Mouse (Mus musculus) hindbrain, embryonic 10.5 days (tissue): ENCODE data around the gene Galntl6. TPM values are rescaled to one million over a fixed set of nuclear protein-coding genes. Genes with fewer than 3 reads are reported as not detected.

Source experiments
- DNase-seq: peaks from one replicate; pipeline ENCODE4 v3.0.0-alpha.2; 2017; ENCODE audit warnings: low spot score
- H3K27ac ChIP-seq: fragments of 300-500 bp; sonication (generic); 2 replicates; pipeline ENCODE4 v1.5.1; 2016; ENCODE audit warnings: mild to moderate bottlenecking, moderate library complexity
- H3K27me3 ChIP-seq: fragments of 300-500 bp; sonication (generic); 2 replicates; pipeline ENCODE4 v1.6.1; 2016; ENCODE audit warnings: mild to moderate bottlenecking; ENCODE audit not compliant: poor library complexity, insufficient read depth, severe bottlenecking
- H3K36me3 ChIP-seq: fragments of 300-500 bp; sonication (generic); 2 replicates; pipeline ENCODE4 v1.6.1; 2016; ENCODE audit warnings: mild to moderate bottlenecking, moderate library complexity
- H3K4me1 ChIP-seq: fragments of 300-500 bp; sonication (generic); replicated peaks from 2 replicates; pipeline ENCODE4 v1.6.1; 2016; ENCODE audit warnings: mild to moderate bottlenecking
- H3K4me3 ChIP-seq: fragments of 300-500 bp; sonication (generic); 2 replicates; pipeline ENCODE4 v1.5.1; 2016; ENCODE audit warnings: mild to moderate bottlenecking, moderate library complexity
- H3K9me3 ChIP-seq: fragments of 300-500 bp; sonication (generic); 2 replicates; pipeline ENCODE4 v1.6.1; 2016; ENCODE audit warnings: mild to moderate bottlenecking, moderate library complexity
- WGBS: fragments of 180-500 bp; shearing (Covaris S2); methylation state at CpG from one replicate; pipeline ENCODE4 v1.1.7; 2016; 5-methylcytosine and 5-hydroxymethylcytosine counted together
- polyA plus RNA-seq: library from polyadenylated mRNA; unstranded; fragments of >200 nt; fragmentation: Nextera tagmentation; extraction: Ambion mirVana; gene quantifications from 2 replicates; pipeline ENCODE4 v1.2.1, GENCODE M21; 2016

Gene Galntl6
- polyA plus RNA-seq, 1 experiment from 2014 or later: 1.3 TPM

DNA sequence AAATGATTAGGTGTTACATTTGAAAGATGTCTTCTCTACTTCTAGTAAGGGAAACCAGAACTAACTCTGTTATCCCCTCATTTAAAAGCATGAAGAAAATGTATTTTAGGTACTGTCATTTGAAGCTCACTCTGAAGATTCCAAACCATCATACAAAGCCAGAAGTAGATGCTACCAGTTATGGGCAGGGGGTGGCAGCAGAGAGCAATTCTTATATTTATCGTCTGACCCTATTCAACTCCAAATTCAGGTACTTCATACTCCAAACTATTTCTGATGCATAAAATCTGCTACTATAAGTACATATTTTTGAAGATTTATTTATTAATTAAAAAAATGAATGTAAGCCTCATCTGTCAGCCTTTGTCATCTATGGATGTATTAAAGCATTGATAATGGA, 765.5 kb downstream of the Galntl6 start:
- no peaks in the 10 kb centered on the region for H3K4me1 ChIP-seq
- H3K27me3 ChIP-seq: no peaks in the 10 kb centered on the region
- H3K36me3 ChIP-seq: no peaks in the 10 kb centered on the region
- peak; percentile 12 for DNase-seq
- no peak overlapping the region for H3K4me3 ChIP-seq
- no peak overlapping the region for H3K27ac ChIP-seq
- WGBS: 37% methylated on average over 1 of the region's 1 CpGs
- no peaks in the 10 kb centered on the region for H3K9me3 ChIP-seq

- Histone ChIP-seq H3K4me1 (no peaks in the 10 kb centered on the region), H3K27ac (no peak overlapping the region), H3K36me3 (no peaks in the 10 kb centered on the region), H3K27me3 (no peaks in the 10 kb centered on the region), H3K4me3 (no peak overlapping the region), H3K9me3 (no peaks in the 10 kb centered on the region)
- WGBS: 85% methylated on average over 4 of the region's 4 CpGs
- no peak for DNase-seq
Observed at GRCm38 (mm10) chr8:58086733-58087132, 825.7 kb downstream of the Galntl6 start.

DNA sequence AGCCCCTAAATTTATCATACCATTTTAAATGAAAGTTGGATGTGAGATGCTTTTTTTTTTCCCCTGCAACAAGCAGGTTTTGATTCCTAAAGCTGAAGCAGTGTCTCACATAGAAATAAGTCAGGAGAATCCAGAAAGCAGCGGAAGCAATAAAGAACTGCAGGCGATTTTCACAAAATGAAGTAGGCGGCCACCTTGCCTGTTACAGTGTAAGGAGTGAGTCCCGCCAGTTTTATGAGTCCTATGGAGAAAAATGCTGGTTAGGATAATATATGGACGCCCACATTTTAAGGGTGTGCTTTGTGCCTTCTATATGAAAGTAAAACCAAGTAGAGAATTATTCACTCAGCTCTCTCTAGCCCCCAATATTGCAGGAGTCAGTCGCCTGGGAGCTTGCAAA, 827.5 kb downstream of the Galntl6 start:
- Histone ChIP-seq H3K4me3 (no peak overlapping the region), H3K9me3 (no peaks in the 10 kb centered on the region), H3K36me3 (no peaks in the 10 kb centered on the region), H3K27me3 (no peaks in the 10 kb centered on the region), H3K27ac (no peak overlapping the region), H3K4me1 (no peaks in the 10 kb centered on the region)
- DNase-seq: no peak
- 90% methylated on average over 6 of the region's 6 CpGs for WGBS

DNA sequence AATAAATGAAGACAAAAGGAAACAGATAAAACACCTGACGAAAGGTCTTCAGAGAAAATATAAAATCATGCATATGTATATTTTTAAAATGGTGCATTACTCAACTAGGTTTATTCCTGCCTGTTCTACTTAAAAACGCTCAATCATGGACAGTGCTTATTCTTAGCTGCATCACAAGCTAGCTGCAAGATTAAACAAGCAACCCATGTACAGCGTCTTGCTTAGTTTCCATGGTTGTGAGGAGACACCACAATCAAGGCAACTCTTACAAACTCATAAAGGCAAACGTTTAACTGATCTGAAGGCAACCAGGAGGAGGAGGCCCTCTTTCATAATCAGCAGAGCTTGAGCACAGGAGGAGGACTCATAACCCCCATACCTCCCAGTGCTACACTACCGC, 830.7 kb downstream of the Galntl6 start:
- Histone ChIP-seq H3K9me3 (no peaks in the 10 kb centered on the region), H3K27ac (no peak overlapping the region), H3K27me3 (no peaks in the 10 kb centered on the region), H3K4me1 (no peaks in the 10 kb centered on the region), H3K4me3 (no peak overlapping the region), H3K36me3 (no peaks in the 10 kb centered on the region)
- DNase-seq: no peak
- 83% methylated on average over 5 of the region's 5 CpGs for WGBS

DNA sequence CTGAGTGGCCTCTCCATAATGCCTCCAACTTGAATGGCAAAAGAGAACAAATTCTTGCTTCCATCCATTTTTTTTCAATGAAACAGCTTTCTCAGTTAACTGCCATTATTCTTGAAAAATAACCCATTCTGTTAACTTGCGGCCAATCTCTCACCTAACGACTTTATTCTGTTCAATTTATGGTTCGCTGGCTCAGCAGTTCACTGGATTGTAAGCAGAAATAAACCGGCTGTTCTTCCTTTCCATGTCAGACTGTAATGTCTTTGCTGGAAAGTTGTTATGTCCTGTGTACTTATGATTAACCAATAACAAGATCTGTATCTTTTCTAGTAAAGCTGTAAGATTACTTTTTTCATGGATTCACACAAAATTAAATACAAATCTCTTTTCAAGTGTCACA, 837.8 kb downstream of the Galntl6 start:
- H3K27ac ChIP-seq: no peak overlapping the region
- DNase-seq: no peak
- no peaks in the 10 kb centered on the region for H3K4me1 ChIP-seq
- H3K4me3 ChIP-seq: no peak overlapping the region
- H3K27me3 ChIP-seq: no peaks in the 10 kb centered on the region
- H3K36me3 ChIP-seq: no peaks in the 10 kb centered on the region
- WGBS: 87% methylated on average over 4 of the region's 4 CpGs
- no peaks in the 10 kb centered on the region for H3K9me3 ChIP-seq

GRCm38 (mm10) chr8:58073733-58074132, 838.7 kb downstream of the Galntl6 start:
- Histone ChIP-seq H3K36me3 (no peaks in the 10 kb centered on the region), H3K27ac (no peak overlapping the region)

GRCm38 (mm10) chr8:58032271-58032670, 880.2 kb downstream of the Galntl6 start:
- Histone ChIP-seq H3K36me3 (no peaks in the 10 kb centered on the region), H3K9me3 (no peaks in the 10 kb centered on the region), H3K27ac (no peak overlapping the region), H3K4me1 (no peaks in the 10 kb centered on the region), H3K27me3 (no peaks in the 10 kb centered on the region), H3K4me3 (no peak overlapping the region)
- DNase-seq: no peak
- WGBS: 85% methylated on average over 3 of the region's 3 CpGs

More at GRCm38 (mm10) chr8:58073733-58074132, 838.7 kb downstream of the Galntl6 start:
- DNase-seq: no peak
- no peaks in the 10 kb centered on the region for H3K4me1 ChIP-seq
- H3K4me3 ChIP-seq: no peak overlapping the region
- H3K9me3 ChIP-seq: no peaks in the 10 kb centered on the region
- H3K27me3 ChIP-seq: no peaks in the 10 kb centered on the region
- WGBS: 88% methylated on average over 1 of the region's 1 CpGs

DNA sequence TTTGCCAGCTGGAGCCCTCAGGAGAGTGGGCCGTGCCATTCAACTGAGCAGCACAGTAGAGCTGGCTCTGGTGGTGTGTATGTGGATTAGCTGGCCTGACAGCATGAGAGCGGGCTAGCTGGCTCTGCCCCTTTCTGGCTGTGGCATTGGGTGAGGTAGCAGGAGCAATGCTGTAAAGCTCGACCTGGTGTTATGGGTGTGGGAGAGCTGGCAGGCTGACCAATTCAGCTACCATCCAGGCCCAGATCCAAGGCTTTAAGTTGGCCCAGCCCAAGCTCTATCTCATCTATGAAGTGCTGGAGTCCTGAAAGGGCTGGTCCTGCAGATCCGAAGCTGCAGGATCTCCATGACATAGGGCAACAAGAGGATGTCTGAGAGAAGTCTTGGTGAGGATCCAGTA, 886.9 kb downstream of the Galntl6 start:
- no peaks in the 10 kb centered on the region for H3K4me1 ChIP-seq
- H3K4me3 ChIP-seq: no peak overlapping the region
- H3K9me3 ChIP-seq: no peaks in the 10 kb centered on the region
- H3K27ac ChIP-seq: no peak overlapping the region
- WGBS: 90% methylated on average over 4 of the region's 4 CpGs
- no peaks in the 10 kb centered on the region for H3K27me3 ChIP-seq
- no peaks in the 10 kb centered on the region for H3K36me3 ChIP-seq
- no peak for DNase-seq

DNA sequence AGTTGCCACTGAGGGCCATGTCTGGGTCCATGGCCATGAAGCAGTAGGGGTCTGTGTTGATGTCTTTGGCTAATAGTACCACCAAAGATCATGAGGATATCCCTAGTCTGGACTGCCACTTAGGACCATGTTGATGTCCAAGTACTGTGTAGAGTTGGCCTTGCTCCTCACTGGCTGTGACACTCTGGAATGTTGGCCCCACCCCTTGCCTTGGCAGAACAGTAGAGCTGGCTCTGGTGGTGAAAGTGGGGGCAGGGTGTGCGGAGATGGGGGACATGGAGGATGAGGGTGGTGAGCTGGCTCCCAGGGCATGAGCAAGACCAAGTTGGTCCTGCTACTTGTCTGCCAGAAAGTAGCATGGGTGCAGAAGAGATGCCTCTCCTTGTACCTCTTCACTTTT, 887.3 kb downstream of the Galntl6 start:
- no peak for DNase-seq
- no peak overlapping the region for H3K27ac ChIP-seq
- no peaks in the 10 kb centered on the region for H3K27me3 ChIP-seq
- 83% methylated on average over 1 of the region's 1 CpGs for WGBS
- no peak overlapping the region for H3K4me3 ChIP-seq
- H3K4me1 ChIP-seq: no peaks in the 10 kb centered on the region
- no peaks in the 10 kb centered on the region for H3K36me3 ChIP-seq
- no peaks in the 10 kb centered on the region for H3K9me3 ChIP-seq

DNA sequence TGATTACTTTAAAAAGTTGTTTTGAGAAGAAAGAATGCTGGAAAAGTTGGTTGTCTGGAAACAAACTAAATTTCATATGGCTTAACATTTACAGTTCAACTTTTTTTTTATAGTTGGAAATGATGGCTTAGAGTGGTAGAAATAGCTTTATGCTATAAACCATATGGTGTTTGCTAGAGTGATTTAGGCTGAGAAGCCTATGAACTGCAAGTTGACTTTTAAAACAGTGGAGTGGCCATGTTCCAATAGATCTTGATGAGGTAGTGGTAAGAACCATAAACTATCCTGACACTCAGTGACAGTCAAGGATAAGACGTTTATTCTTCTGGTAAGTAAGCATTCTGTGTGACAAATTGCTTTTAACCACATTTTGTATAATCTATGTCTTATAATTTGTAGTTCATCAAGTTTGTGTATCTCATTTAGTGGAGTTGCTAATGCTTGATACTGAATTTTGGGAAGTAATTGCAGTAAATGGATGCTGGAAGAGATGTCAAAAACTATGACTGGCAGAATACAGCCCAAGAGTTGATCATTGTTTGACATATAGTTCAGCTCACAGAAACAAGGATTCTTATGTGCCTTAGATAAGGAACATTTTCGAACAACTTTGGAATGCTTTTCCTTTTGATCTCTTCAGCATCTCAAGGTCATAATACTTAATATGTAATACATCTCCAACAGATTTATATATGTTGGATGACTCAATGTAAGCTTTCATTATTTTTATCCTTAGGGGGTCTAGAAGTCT, 888.8 kb downstream of the Galntl6 start:
- 83% methylated on average over 2 of the region's 2 CpGs for WGBS
- no peak for DNase-seq

DNA sequence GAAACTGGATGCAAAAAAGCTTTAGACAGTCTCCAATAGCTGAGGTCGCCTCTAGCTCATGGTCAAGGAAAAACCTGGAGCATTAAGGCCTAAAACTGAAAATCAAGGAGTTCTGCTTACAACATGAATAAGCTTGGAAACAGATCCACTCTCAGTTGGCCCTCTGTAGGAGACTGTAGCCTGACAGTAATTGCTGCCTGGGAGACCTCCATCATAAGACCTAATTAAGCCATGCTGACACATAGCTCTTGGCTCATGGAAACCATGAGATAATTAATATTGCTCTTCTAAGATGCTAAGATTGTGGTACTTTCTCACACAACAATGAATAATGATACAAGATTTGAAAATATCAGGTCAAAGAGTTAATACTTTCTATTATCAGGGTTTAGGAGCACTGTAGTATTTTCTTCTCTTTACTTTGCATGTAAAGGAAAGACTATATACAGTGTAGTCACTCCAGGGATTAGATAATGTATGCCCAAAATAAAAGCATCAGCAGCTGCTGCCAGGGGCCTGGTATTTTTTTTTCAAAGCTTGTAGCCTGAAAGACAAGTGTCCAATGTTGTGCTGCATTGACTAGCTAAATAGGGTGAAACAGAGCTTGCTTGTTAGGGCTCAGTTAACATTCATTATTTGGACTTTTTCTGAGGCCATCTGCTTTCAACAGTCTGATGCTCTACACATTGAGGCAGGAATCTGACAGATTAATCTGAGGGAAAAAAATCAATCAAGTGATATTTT, 922.8 kb downstream of the Galntl6 start:
- no peaks in the 10 kb centered on the region for H3K36me3 ChIP-seq
- no peak overlapping the region for H3K4me3 ChIP-seq
- H3K4me1 ChIP-seq: no peaks in the 10 kb centered on the region
- H3K27me3 ChIP-seq: no peaks in the 10 kb centered on the region
- no peak overlapping the region for H3K27ac ChIP-seq
- no peak for DNase-seq
- H3K9me3 ChIP-seq: no peaks in the 10 kb centered on the region
- 95% methylated on average over 1 of the region's 1 CpGs for WGBS

More for the DNA sequence above, 888.8 kb downstream of the Galntl6 start:
- no peaks in the 10 kb centered on the region for H3K36me3 ChIP-seq
- H3K27me3 ChIP-seq: no peaks in the 10 kb centered on the region
- H3K9me3 ChIP-seq: no peaks in the 10 kb centered on the region
- H3K27ac ChIP-seq: no peak overlapping the region
- no peak overlapping the region for H3K4me3 ChIP-seq
- H3K4me1 ChIP-seq: no peaks in the 10 kb centered on the region

DNA sequence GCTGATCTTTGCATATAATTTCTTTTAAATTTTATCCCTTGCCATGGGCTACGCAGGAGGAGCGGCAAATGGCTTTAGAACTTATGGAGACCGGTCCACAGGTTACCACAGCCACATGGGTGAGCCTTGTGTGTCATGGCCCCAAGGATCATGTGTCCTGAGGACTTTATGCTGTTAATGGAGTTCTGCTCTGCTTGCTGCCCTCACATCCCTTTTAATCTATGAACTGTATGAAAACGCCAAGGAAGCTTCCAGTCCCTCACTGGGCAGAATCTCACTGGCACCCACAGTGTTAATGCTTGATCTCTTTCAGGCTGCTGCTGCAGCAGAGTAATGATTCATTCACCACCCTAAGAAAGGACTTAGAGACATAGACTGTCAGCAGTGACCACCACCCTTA, 935.1 kb downstream of the Galntl6 start:
- DNase-seq: no peak
- H3K27ac ChIP-seq: no peak overlapping the region
- WGBS: 89% methylated on average over 4 of the region's 4 CpGs
- H3K27me3 ChIP-seq: no peaks in the 10 kb centered on the region
- no peak overlapping the region for H3K4me3 ChIP-seq
- H3K4me1 ChIP-seq: no peaks in the 10 kb centered on the region
- H3K36me3 ChIP-seq: no peaks in the 10 kb centered on the region
- H3K9me3 ChIP-seq: no peaks in the 10 kb centered on the region

DNA sequence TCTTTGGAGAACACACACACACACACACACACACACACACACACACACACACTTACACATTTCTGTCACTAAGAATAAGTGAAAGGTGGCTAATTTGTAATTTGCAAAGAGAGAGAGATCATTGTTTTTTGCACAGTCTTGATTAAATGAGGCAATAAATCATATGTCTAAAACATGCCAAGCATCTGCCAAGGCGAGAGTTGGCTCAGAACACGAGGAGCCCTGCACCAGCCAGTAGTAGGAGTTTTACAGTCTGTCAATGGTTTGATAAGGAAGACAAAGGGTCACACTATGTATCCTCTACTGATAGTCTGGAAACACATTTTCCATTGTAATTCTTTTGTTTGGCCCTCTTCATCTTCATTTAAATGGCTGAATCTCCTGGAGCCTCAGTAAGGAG, 938.3 kb downstream of the Galntl6 start:
- Histone ChIP-seq H3K4me3 (no peak overlapping the region), H3K27ac (no peak overlapping the region), H3K27me3 (no peaks in the 10 kb centered on the region), H3K4me1 (no peaks in the 10 kb centered on the region), H3K36me3 (no peaks in the 10 kb centered on the region), H3K9me3 (no peaks in the 10 kb centered on the region)
- WGBS: 73% methylated on average over 2 of the region's 2 CpGs
- DNase-seq: no peak
